Mouse (Mus musculus) CH12.LX (cell line): ENCODE data around the gene Sec31a. TPM values are rescaled to one million over a fixed set of nuclear protein-coding genes. Genes with fewer than 3 reads are reported as not detected.

Source experiments
- DNase-seq: peaks from one replicate; pipeline ENCODE4 v3.0.0-alpha.2; 2013; ENCODE audit errors: extremely low read depth
- H3K27ac ChIP-seq: 2 replicates; pipeline ENCODE4 v1.5.1; 2012; ENCODE audit warnings: low read depth, mild to moderate bottlenecking, control low read depth, moderate library complexity; ENCODE audit not compliant: insufficient read depth
- H3K27me3 ChIP-seq: replicated peaks from 2 replicates; pipeline ENCODE3; 2012; ENCODE audit warnings: inconsistent platforms
- H3K36me3 ChIP-seq, 2 experiments: replicated peaks in 1 of 2; 2 replicates each; pipeline versions ENCODE3 to v1.6.1; 2012; ENCODE audit warnings: inconsistent platforms in 1 of 2, low read length in 1 of 2, mild to moderate bottlenecking in 1 of 2, mixed read lengths in 1 of 2, moderate library complexity in 1 of 2; ENCODE audit not compliant: control insufficient read depth in 1 of 2, insufficient read depth in 1 of 2
- H3K4me1 ChIP-seq, 2 experiments: 2 replicates each; pipeline ENCODE4 v1.6.1; 2012; ENCODE audit warnings: inconsistent platforms in 1 of 2, moderate library complexity in 1 of 2; ENCODE audit not compliant: insufficient read depth in 2 of 2, control insufficient read depth in 1 of 2
- H3K4me2 ChIP-seq: 2 replicates; pipeline ENCODE4 v1.6.1; 2012; ENCODE audit warnings: low read depth, mild to moderate bottlenecking, control low read depth; ENCODE audit not compliant: poor library complexity, insufficient read depth, severe bottlenecking
- H3K4me3 ChIP-seq, 3 experiments: fragments of 150-350 bp in 1 of 3; sonication (generic) in 1 of 3; replicated peaks in 1 of 3; 2 replicates each; pipeline versions ENCODE3 to v1.5.1; 2011 to 2012; ENCODE audit warnings: low read depth in 2 of 3, low read length in 2 of 3, mild to moderate bottlenecking in 2 of 3, moderate library complexity in 2 of 3, control low read depth in 1 of 3, improper control_type of control experiment in 1 of 3, inconsistent platforms in 1 of 3, mixed read lengths in 1 of 3; ENCODE audit not compliant: poor library complexity in 1 of 3
- H3K79me2 ChIP-seq: replicated peaks from 2 replicates; pipeline ENCODE4 v1.6.1; 2012; ENCODE audit warnings: mild to moderate bottlenecking, moderate library complexity; ENCODE audit not compliant: control insufficient read depth, poor library complexity, insufficient read depth, severe bottlenecking; ENCODE audit errors: extremely low read depth
- H3K9ac ChIP-seq: 2 replicates; pipeline ENCODE4 v1.6.1; 2012; ENCODE audit warnings: low read depth, mild to moderate bottlenecking, control low read depth, moderate library complexity; ENCODE audit not compliant: insufficient read depth
- H3K9me3 ChIP-seq: replicated peaks from 2 replicates; pipeline ENCODE3; 2012; ENCODE audit warnings: low read length, inconsistent platforms, mixed read lengths
- E2F4 ChIP-seq: IDR thresholded peaks from 2 replicates; pipeline ENCODE4 v1.6.1; 2011; ENCODE audit warnings: low read depth, low read length, improper control_type of control experiment; ENCODE audit not compliant: insufficient replicate concordance
- ELF1 ChIP-seq: IDR thresholded peaks from 2 replicates; pipeline ENCODE4 v1.6.1; 2014; ENCODE audit warnings: low read depth, mild to moderate bottlenecking, inconsistent platforms, low read length, improper control_type of control experiment
- EP300 ChIP-seq: IDR thresholded peaks from 2 replicates; pipeline ENCODE4 v1.6.1; 2011; ENCODE audit warnings: low read length, improper control_type of control experiment
- ETS1 ChIP-seq: conservative IDR thresholded peaks from 2 replicates; pipeline ENCODE4 v1.6.1; 2012; ENCODE audit warnings: low read depth, mild to moderate bottlenecking, inconsistent platforms, low read length, improper control_type of control experiment, moderate library complexity
- GABPA ChIP-seq: IDR thresholded peaks from 2 replicates; pipeline ENCODE4 v1.6.1; 2012; ENCODE audit warnings: low read depth, low read length, improper control_type of control experiment, inconsistent platforms; ENCODE audit not compliant: insufficient replicate concordance
- IRF4 ChIP-seq: IDR thresholded peaks from 2 replicates; pipeline ENCODE4 v1.6.1; 2014; ENCODE audit warnings: low read depth, mild to moderate bottlenecking, inconsistent platforms, low read length, improper control_type of control experiment
- JUND ChIP-seq: conservative IDR thresholded peaks from 2 replicates; pipeline ENCODE4 v1.6.1; 2011; ENCODE audit warnings: low read depth, low read length, improper control_type of control experiment
- MAFK ChIP-seq: IDR thresholded peaks from 2 replicates; pipeline ENCODE4 v1.6.1; 2011; ENCODE audit warnings: low read length, improper control_type of control experiment; ENCODE audit not compliant: insufficient replicate concordance
- MAZ ChIP-seq: IDR thresholded peaks from 2 replicates; pipeline ENCODE4 v1.6.1; 2012; ENCODE audit warnings: low read depth, mild to moderate bottlenecking, inconsistent platforms, low read length, improper control_type of control experiment, moderate library complexity
- MEF2A ChIP-seq: IDR thresholded peaks from 2 replicates; pipeline ENCODE4 v1.6.1; 2014; ENCODE audit warnings: low read depth, mild to moderate bottlenecking, inconsistent platforms, low read length, improper control_type of control experiment, borderline replicate concordance
- NELFE ChIP-seq: IDR thresholded peaks from 2 replicates; pipeline ENCODE4 v1.6.1; 2011; ENCODE audit warnings: low read depth, low read length, improper control_type of control experiment
- PAX5 ChIP-seq: IDR thresholded peaks from 2 replicates; pipeline ENCODE4 v1.6.1; 2012; ENCODE audit warnings: low read length, inconsistent platforms, mixed read lengths
- POLR2A ChIP-seq: IDR thresholded peaks from 2 replicates; pipeline ENCODE4 v1.6.1; 2011; ENCODE audit warnings: low read depth, mild to moderate bottlenecking, improper control_type of control experiment, low read length
- POLR2AphosphoS2 ChIP-seq: IDR thresholded peaks from 2 replicates; pipeline ENCODE4 v1.6.1; 2011; ENCODE audit warnings: low read depth, low read length, improper control_type of control experiment
- RAD21 ChIP-seq: IDR thresholded peaks from 2 replicates; pipeline ENCODE4 v1.6.1; 2011; ENCODE audit warnings: low read depth, mild to moderate bottlenecking, low read length, improper control_type of control experiment, moderate library complexity
- RCOR1 ChIP-seq: conservative IDR thresholded peaks from 2 replicates; pipeline ENCODE4 v1.6.1; 2012; ENCODE audit warnings: low read depth, mild to moderate bottlenecking, inconsistent platforms, low read length, improper control_type of control experiment
- SIN3A ChIP-seq: IDR thresholded peaks from 2 replicates; pipeline ENCODE4 v1.6.1; 2012; ENCODE audit warnings: low read length, improper control_type of control experiment, inconsistent platforms
- SMC3 ChIP-seq: IDR thresholded peaks from 2 replicates; pipeline ENCODE4 v1.6.1; 2011; ENCODE audit warnings: low read depth, low read length, improper control_type of control experiment
- TCF12 ChIP-seq: IDR thresholded peaks from 2 replicates; pipeline ENCODE4 v1.6.1; 2014; ENCODE audit warnings: low read depth, mild to moderate bottlenecking, inconsistent platforms, low read length, improper control_type of control experiment
- USF2 ChIP-seq: conservative IDR thresholded peaks from 2 replicates; pipeline ENCODE4 v1.6.1; 2011; ENCODE audit warnings: low read depth, low read length, improper control_type of control experiment
- ZMIZ1 ChIP-seq: IDR thresholded peaks from 2 replicates; pipeline ENCODE4 v1.6.1; 2012; ENCODE audit warnings: low read depth, mild to moderate bottlenecking, inconsistent platforms, low read length, improper control_type of control experiment
- dilution Hi-C: fragments of 300-500 bp; cut with MboI; formaldehyde crosslinking; loops from 2 replicates; pipeline ENCODE4 v1.14.3; 2020; ENCODE audit warnings: low sequenced_read_pairs; ENCODE audit not compliant: extremely low pct_unique_long_range_greater_than_20kb, extremely low pct_ligation_motif_present
- in situ Hi-C: fragments of 300-500 bp; cut with MboI; formaldehyde crosslinking; loops from 3 replicates; pipeline ENCODE4 v1.14.3; 2019; ENCODE audit warnings: low sequenced_read_pairs, low pct_ligation_motif_present, low pct_unique_long_range_greater_than_20kb, mixed read lengths
- polyA plus RNA-seq: library from polyadenylated mRNA; unstranded; fragments of >175 nt; gene quantifications from 2 replicates; pipeline ENCODE4 v1.2.1, GENCODE M21; 2012; ENCODE audit warnings: low read depth; ENCODE audit not compliant: insufficient read length
- total RNA-seq, 2 experiments: library from RNA; depleted of rRNA; stranded (reverse); fragments of 300-350 nt in 1 of 2; fragments of >200 nt in 1 of 2; gene quantifications; 2 replicates each; pipeline ENCODE4 v1.2.3; 2012 to 2014

The Sec31a gene
- total and polyA plus RNA-seq, 3 experiments: 48.5 to 161 (median 52.2) TPM

- Histone ChIP-seq H3K36me3 (no peaks in the 10 kb centered on the region), H3K4me2 (peak overlapping the region; percentile 41; the same call in 1 of the 2 replicates), H3K9ac (peak overlapping the region; percentile 36; the same call in 1 of the 2 replicates), H3K9me3 (no peaks in the 10 kb centered on the region), H3K79me2 (no peaks in the 10 kb centered on the region)
- in situ Hi-C loops: no loop called here
- dilution Hi-C loops: no loop called here
- peak; percentile 50 for TF ChIP-seq ELF1
- TF ChIP-seq GABPA: no peak
- TF ChIP-seq, all 38 proteins: peak for 1
- DNase-seq: no peak
- peaks cover 14 to 41% of the 10 kb centered on the region in 2 experiments for H3K4me1 ChIP-seq
- no peak overlapping the region for H3K4me3 ChIP-seq
- no peaks in the 10 kb centered on the region for H3K27me3 ChIP-seq
- no peak overlapping the region for H3K27ac ChIP-seq
Measured at GRCm38 (mm10) chr5:100333607-100334380, 82.2 kb downstream of the Sec31a start.

- no peaks in the 10 kb centered on the region for H3K9me3 ChIP-seq
Measured at GRCm38 (mm10) chr5:100332300-100333004, 83.6 kb downstream of the Sec31a start.

GRCm38 (mm10) chr5:100331636-100332035, 84.4 kb downstream of the Sec31a start:
- DNase-seq: peak; percentile 31
- in situ Hi-C loops: no loop called here
- no peaks in the 10 kb centered on the region for H3K36me3 ChIP-seq

More at GRCm38 (mm10) chr5:100332300-100333004, 83.6 kb downstream of the Sec31a start:
- Histone ChIP-seq H3K79me2 (no peaks in the 10 kb centered on the region), H3K27ac (no peak overlapping the region), H3K4me1 (peaks cover 11 to 33% of the 10 kb centered on the region in 2 experiments), H3K9ac (no peak overlapping the region), H3K4me3 (no peak overlapping the region), H3K27me3 (no peaks in the 10 kb centered on the region), H3K36me3 (no peaks in the 10 kb centered on the region), H3K4me2 (no peak overlapping the region)
- DNase-seq: no peak
- in situ Hi-C loops: no loop called here
- no peak for TF ChIP-seq IRF4
- no peak for TF ChIP-seq ZMIZ1
- TF ChIP-seq MAFK: no peak
- no peak for TF ChIP-seq USF2
- no peak for TF ChIP-seq SMC3
- no peak for TF ChIP-seq JUND
- dilution Hi-C loops: no loop called here

More at GRCm38 (mm10) chr5:100331636-100332035, 84.4 kb downstream of the Sec31a start:
- no peak for TF ChIP-seq SIN3A
- no peak for TF ChIP-seq TCF12
- TF ChIP-seq MAFK: no peak
- TF ChIP-seq RAD21: no peak
- no peak for TF ChIP-seq E2F4
- TF ChIP-seq POLR2A: no peak
- no peak for TF ChIP-seq EP300
- TF ChIP-seq GABPA: no peak
- TF ChIP-seq ELF1: no peak
- no peak for TF ChIP-seq RCOR1
- TF ChIP-seq PAX5: no peak
- TF ChIP-seq ETS1: no peak
- no peak for TF ChIP-seq MEF2A
- no peak for TF ChIP-seq SMC3
- TF ChIP-seq NELFE: no peak
- TF ChIP-seq MAZ: no peak
- no peak for TF ChIP-seq POLR2AphosphoS2
- TF ChIP-seq IRF4: no peak
- Histone ChIP-seq H3K79me2 (no peaks in the 10 kb centered on the region), H3K9me3 (no peaks in the 10 kb centered on the region), H3K27ac (no peak overlapping the region), H3K4me1 (peaks cover 11 to 33% of the 10 kb centered on the region in 2 experiments), H3K27me3 (no peaks in the 10 kb centered on the region), H3K4me3 (peak overlapping the region in 1 of 3 experiments; percentile 25), H3K9ac (no peak overlapping the region), H3K4me2 (no peak overlapping the region)
- dilution Hi-C loops: no loop called here
